Mouse (Mus musculus) CH12F3 (cell line): Measurements from ENCODE around the gene 4930550L24Rik.

ENCODE experiments used
- in situ Hi-C: fragments of 300-500 bp; cut with MboI; formaldehyde crosslinking; loops from 2 replicates; pipeline ENCODE4 v1.14.3; 2020; ENCODE audit warnings: low sequenced_read_pairs

Gene 4930550L24Rik

DNA sequence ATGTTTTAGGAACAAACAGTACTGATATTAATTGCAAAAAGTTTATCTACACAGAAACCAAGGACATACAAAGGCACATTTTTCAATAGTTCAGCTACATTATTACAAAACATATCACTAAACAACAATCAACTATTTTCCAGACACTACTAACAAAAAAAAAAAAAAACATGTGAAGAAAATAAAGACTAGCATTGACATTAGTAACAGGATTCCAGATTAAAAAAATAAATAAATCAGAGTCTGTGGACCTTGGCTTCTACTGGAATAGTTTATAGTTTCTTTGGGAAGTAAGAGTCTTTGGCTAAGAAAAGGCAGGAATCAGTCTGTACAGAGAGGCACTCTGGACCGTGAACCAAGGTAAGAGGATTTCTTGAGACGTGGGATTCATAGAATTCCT, at the start of gene 4930550L24Rik:
4930550L24Rik (plus strand) TSS at position 301 of the 400 bp plus-strand sequence.
- in situ Hi-C loops = no loop called here

DNA sequence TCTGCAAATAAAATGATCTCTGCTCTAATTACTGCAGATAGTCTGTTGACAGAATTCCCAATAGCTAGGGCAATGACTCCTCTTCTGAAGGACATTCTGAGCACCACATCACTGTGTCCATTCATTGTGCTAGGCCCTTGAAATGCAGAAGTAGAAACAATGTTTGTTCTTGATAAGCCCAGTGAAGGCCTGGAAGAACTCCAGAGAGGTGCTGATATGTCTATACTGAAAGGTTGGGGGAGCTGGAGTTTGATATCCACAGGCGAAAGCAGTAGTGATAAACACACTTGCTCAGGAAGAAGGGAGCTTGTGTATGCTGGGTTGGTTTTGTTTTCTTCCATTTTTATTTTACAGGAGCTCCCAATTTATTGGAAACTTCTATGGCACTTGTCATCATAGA, 8.4 kb upstream of the 4930550L24Rik start:
- in situ Hi-C loops = no loop called here

DNA sequence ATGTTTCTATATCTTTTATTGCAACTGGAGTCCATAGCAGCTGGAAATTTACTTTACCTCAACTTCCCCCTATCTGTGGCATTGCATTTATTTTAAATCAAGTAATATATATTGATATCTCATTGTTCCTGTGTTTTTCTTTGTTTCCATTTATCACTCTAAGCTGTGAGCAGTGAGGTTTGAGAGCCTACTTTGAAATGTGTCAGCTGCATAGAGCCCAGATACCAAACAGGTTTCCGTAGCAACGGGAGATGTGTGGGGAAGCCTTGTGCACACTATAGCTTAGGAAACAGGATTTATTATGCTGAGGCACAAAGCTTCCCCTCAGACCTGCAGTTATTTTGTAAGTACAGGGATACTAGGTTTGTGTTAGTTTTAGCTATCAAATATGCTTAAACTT, 58.8 kb downstream of the 4930550L24Rik start:
- in situ Hi-C loops = no loop called here
